Comparison of ENCODE assay signal across 11 mouse cellular contexts in the genomic region with DNA sequence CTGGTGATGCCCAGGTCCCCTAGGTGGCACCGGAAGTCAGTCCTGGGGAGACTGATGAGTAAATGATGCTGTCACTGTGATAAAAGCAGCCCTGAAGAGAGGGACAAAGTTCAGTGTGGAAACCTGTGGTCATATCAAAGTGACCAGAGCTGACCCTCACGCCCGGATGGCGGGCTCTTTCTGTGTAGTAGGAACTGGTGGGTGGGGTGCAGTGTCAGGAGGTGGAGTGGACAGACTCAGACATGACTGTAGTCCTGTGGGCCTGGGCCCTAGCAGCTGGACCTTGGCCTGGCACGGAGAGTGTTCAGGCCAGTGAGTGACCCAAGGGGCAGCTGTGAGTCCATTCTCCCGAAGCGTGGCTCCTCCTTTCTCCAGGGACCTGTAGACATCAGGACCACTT. TPM values are rescaled to one million over a fixed set of nuclear protein-coding genes. Genes with fewer than 3 reads are reported as not detected.
DNase-seq lines count a peak whose midpoint lies in the region; ATAC-seq and TF ChIP-seq lines count a peak whose summit lies in the region.
"Not testable (repeated sequence)": the region's sequence is repeated elsewhere in the genome, so short reads cannot be mapped to it uniquely, and the experiment has no call there.
"Had no signal": no experiment of that assay in that cellular context is flagged by ENCODE, and none has a peak within 500 bp of the region (broad histone marks: within the 10 kb centered on the region; RNA-seq: fewer than 3 reads in every experiment).

No protein-coding gene starts in this region.

- not testable (repeated sequence) for H3K9me3 ChIP-seq in E14TG2a.4 (ENCODE audit: low read length); kidney, embryonic 15.5 days (replicated peaks); liver, embryonic 12.5 days (replicated peaks); liver, embryonic 16.5 days (replicated peaks; ENCODE audit: control insufficient read depth, low read length); stomach, embryonic 15.5 days

- not testable (repeated sequence) for H3K36me3 ChIP-seq in E14TG2a.4 (ENCODE audit: insufficient read depth, low read length); kidney, embryonic 15.5 days; liver, embryonic 12.5 days; liver, embryonic 16.5 days (ENCODE audit: control insufficient read depth, insufficient read depth); stomach, embryonic 15.5 days

- TF ChIP-seq CTCF in E14TG2a.4 (conservative IDR thresholded peaks at IDR 0.05; ENCODE audit: low read length) = not testable (repeated sequence)

- not testable (repeated sequence) for H3K4me1 ChIP-seq in E14TG2a.4 (replicated peaks; ENCODE audit: low read depth, low read length); liver, embryonic 12.5 days; liver, embryonic 16.5 days (ENCODE audit: control insufficient read depth, low read depth, low read length); stomach, embryonic 15.5 days
- peaks cover 12% of the 10 kb centered on the region for H3K4me1 ChIP-seq in kidney, embryonic 15.5 days

- peak; percentile 23; the same call in 1 of the 2 replicates for ATAC-seq in kidney, embryonic 15.5 days (replicated peaks; ENCODE audit: low FRiP score)
- peak; percentile 42 for ATAC-seq in liver, embryonic 12.5 days
- peak; percentile 55 for ATAC-seq in liver, embryonic 16.5 days (ENCODE audit: low read depth)
- ATAC-seq in stomach, embryonic 15.5 days (ENCODE audit: insufficient read depth, low FRiP score, low read depth) = peak; percentile 28; the same call in 1 of the 2 replicates

- DNase-seq in heart, adult 11 months = peak; percentile 88

- not testable (repeated sequence) for H3K9ac ChIP-seq in kidney, embryonic 15.5 days; liver, embryonic 12.5 days; liver, embryonic 16.5 days (ENCODE audit: low read depth, low read length); stomach, embryonic 15.5 days

- 82% methylated on average over 7 of the region's 7 CpGs for WGBS in kidney, embryonic 15.5 days
- WGBS in liver, embryonic 12.5 days (ENCODE audit: insufficient replicate concordance) = 52% methylated on average over 7 of the region's 7 CpGs
- WGBS in liver, embryonic 16.5 days (ENCODE audit: insufficient replicate concordance) = 66% methylated on average over 7 of the region's 7 CpGs
- WGBS in stomach, embryonic 15.5 days = 78% methylated on average over 7 of the region's 7 CpGs

- not testable (repeated sequence) for H3K27ac ChIP-seq in kidney, embryonic 15.5 days; liver, embryonic 12.5 days; liver, embryonic 16.5 days (ENCODE audit: low read length); stomach, embryonic 15.5 days

- H3K4me2 ChIP-seq in kidney, embryonic 15.5 days; liver, embryonic 16.5 days (ENCODE audit: low read depth, low read length); stomach, embryonic 15.5 days: not testable (repeated sequence)
- 0 out of 2 replicates have a peak overlapping the region, but pooled peaks have one; percentile 56 for H3K4me2 ChIP-seq in liver, embryonic 12.5 days

- H3K27me3 ChIP-seq in E14TG2a.4 (ENCODE audit: insufficient read depth, low read length) = peaks cover 70% of the 10 kb centered on the region
- peaks cover 52% of the 10 kb centered on the region for H3K27me3 ChIP-seq in kidney, embryonic 15.5 days
- H3K27me3 ChIP-seq in liver, embryonic 12.5 days (replicated peaks) = peaks cover 64% of the 10 kb centered on the region
- H3K27me3 ChIP-seq in liver, embryonic 16.5 days (ENCODE audit: control insufficient read depth, insufficient read depth, low read depth, low read length) = peaks cover 24% of the 10 kb centered on the region
- H3K27me3 ChIP-seq in stomach, embryonic 15.5 days (replicated peaks) = peaks cover 30% of the 10 kb centered on the region

- H3K4me3 ChIP-seq in E14TG2a.4 (replicated peaks; ENCODE audit: low read length) = peak overlapping the region; percentile 84
- not testable (repeated sequence) for H3K4me3 ChIP-seq in kidney, embryonic 15.5 days (replicated peaks); liver, embryonic 12.5 days; liver, embryonic 16.5 days (ENCODE audit: low read depth, low read length); stomach, embryonic 15.5 days (replicated peaks)

RNA-seq across cellular contexts. Expression of gene Bmp8b, which starts 1.0 kb away (rescaled TPM):
- 0.33 and 0.49 TPM in 2 replicates for polyA plus RNA-seq in kidney, embryonic 15.5 days (2015; fragmentation: Nextera tagmentation; extraction: Ambion mirVana)
- 1.3 and 1.5 TPM in 2 replicates for polyA plus RNA-seq in liver, embryonic 12.5 days (2016; fragmentation: Nextera tagmentation; extraction: Ambion mirVana)
- polyA plus RNA-seq in liver, embryonic 16.5 days (2015; fragmentation: Nextera tagmentation; extraction: Ambion mirVana) = 0.28 and 0.30 TPM in 2 replicates
- 0.54 and 0.81 TPM in 2 replicates for polyA plus RNA-seq in stomach, embryonic 15.5 days (2015; fragmentation: Nextera tagmentation; extraction: Ambion mirVana)
- polyA plus RNA-seq: erythroblast, embryonic 14.5 days; heart, adult 2 months; hindbrain, embryonic 11.5 days had no signal

RNA-seq across cellular contexts. Expression of gene Oxct2b, which starts 10.1 kb away (rescaled TPM):
- polyA plus RNA-seq in kidney, embryonic 15.5 days (2015; fragmentation: Nextera tagmentation; extraction: Ambion mirVana) = not detected in 2 replicates
- polyA plus RNA-seq in liver, embryonic 12.5 days (2016; fragmentation: Nextera tagmentation; extraction: Ambion mirVana) = 0.08 TPM in 1 of 2 replicates, not detected in the other
- polyA plus RNA-seq in liver, embryonic 16.5 days (2015; fragmentation: Nextera tagmentation; extraction: Ambion mirVana) = 0.06 TPM in 1 of 2 replicates, not detected in the other
- 0.18 and 0.30 TPM in 2 replicates for polyA plus RNA-seq in stomach, embryonic 15.5 days (2015; fragmentation: Nextera tagmentation; extraction: Ambion mirVana)
- polyA plus RNA-seq: adrenal gland, adult 2 months; erythroblast, embryonic 14.5 days; heart, embryonic 16.5 days had no signal

RNA-seq across cellular contexts. Expression of gene Ppie, which starts 33.8 kb away (rescaled TPM):
- 105 and 109 TPM in 2 replicates for polyA plus RNA-seq in kidney, embryonic 15.5 days (2015; fragmentation: Nextera tagmentation; extraction: Ambion mirVana)
- polyA plus RNA-seq in liver, embryonic 12.5 days (2016; fragmentation: Nextera tagmentation; extraction: Ambion mirVana) = 65.2 and 65.3 TPM in 2 replicates
- 33.4 and 34.3 TPM in 2 replicates for polyA plus RNA-seq in liver, embryonic 16.5 days (2015; fragmentation: Nextera tagmentation; extraction: Ambion mirVana)
- 89.9 and 95.1 TPM in 2 replicates for polyA plus RNA-seq in stomach, embryonic 15.5 days (2015; fragmentation: Nextera tagmentation; extraction: Ambion mirVana)
